In genomic region chr13:29791439-29791838, GRCm38 (mm10) we compare ENCODE assay signal across 20 mouse cellular contexts.
DNase-seq lines count a peak whose midpoint lies in the region; ATAC-seq lines count a peak whose summit lies in the region.
"Had no signal": no experiment of that assay in that cellular context is flagged by ENCODE, and none has a peak within 500 bp of the region (broad histone marks: within the 10 kb centered on the region; RNA-seq: fewer than 3 reads in every experiment).

No protein-coding gene starts in this region.

- H3K9me3 ChIP-seq in forebrain, embryonic 13.5 days (replicated peaks), result 0 out of 2 replicates have a peak, but pooled peaks cover 5% of the 10 kb centered on the region
- H3K9me3 ChIP-seq in forebrain, embryonic 16.5 days (ENCODE audit: control insufficient read depth, low read length), result no peaks in the 10 kb centered on the region
- no peaks in the 10 kb centered on the region for H3K9me3 ChIP-seq in heart, embryonic 10.5 days
- H3K9me3 ChIP-seq: embryonic facial prominence, embryonic 10.5 days; embryonic facial prominence, embryonic 12.5 days had no signal

- no peak for ATAC-seq in forebrain, embryonic 13.5 days
- no peak for ATAC-seq in forebrain, embryonic 16.5 days
- ATAC-seq in megakaryocyte, adult 5-6 weeks (ENCODE audit: poor library complexity, severe bottlenecking), result peak; percentile 24; the same call in 1 of the 2 replicates
- peak; percentile 59 for ATAC-seq in megakaryocyte progenitor cell, adult 5-6 weeks (replicated peaks; ENCODE audit: poor library complexity)
- ATAC-seq: forebrain, embryonic 14.5 days; forebrain, postnatal 0 days had no signal

- DNase-seq in heart, embryonic 10.5 days (ENCODE audit: low spot score), result no peak
- DNase-seq in heart, postnatal 14 days, result no peak
- DNase-seq in urinary bladder, postnatal 14 days (ENCODE audit: low spot score), result no peak
- no peak for DNase-seq in thymus, postnatal 14 days
- DNase-seq: adrenal gland, adult 2 months; adrenal gland, postnatal 10 days; adrenal gland, postnatal 25 days; cerebellum, adult 11 months; cerebellum, adult 18-20 months; cerebellum, adult 8-10 months; cerebellum, adult 9-11 months; cerebellum, postnatal 14 days; forebrain, postnatal 0 days had no signal

- 81% methylated on average over 6 of the region's 6 CpGs for WGBS in forebrain, embryonic 13.5 days
- 77% methylated on average over 6 of the region's 6 CpGs for WGBS in forebrain, embryonic 16.5 days
- WGBS in heart, embryonic 10.5 days, result 76% methylated on average over 6 of the region's 6 CpGs

- no peak overlapping the region for H3K4me3 ChIP-seq in forebrain, embryonic 13.5 days
- H3K4me3 ChIP-seq in forebrain, embryonic 16.5 days (replicated peaks; ENCODE audit: low read length), result no peak overlapping the region
- no peak overlapping the region for H3K4me3 ChIP-seq in heart, embryonic 10.5 days
- H3K4me3 ChIP-seq: embryonic facial prominence, embryonic 10.5 days; embryonic facial prominence, embryonic 12.5 days had no signal

- H3K27ac ChIP-seq in forebrain, embryonic 13.5 days, result 0 out of 2 replicates have a peak overlapping the region, but pooled peaks have one; percentile 12
- no peak overlapping the region for H3K27ac ChIP-seq in forebrain, embryonic 16.5 days (ENCODE audit: low read length)
- H3K27ac ChIP-seq in heart, embryonic 10.5 days, result 0 out of 2 replicates have a peak overlapping the region, but pooled peaks have one; percentile 36
- H3K27ac ChIP-seq: embryonic facial prominence, embryonic 10.5 days; embryonic facial prominence, embryonic 12.5 days had no signal

- H3K27me3 ChIP-seq in forebrain, embryonic 13.5 days, result no peaks in the 10 kb centered on the region
- H3K27me3 ChIP-seq in forebrain, embryonic 16.5 days (replicated peaks; ENCODE audit: control insufficient read depth, insufficient read depth, low read length), result no peaks in the 10 kb centered on the region
- H3K27me3 ChIP-seq in heart, embryonic 10.5 days (ENCODE audit: insufficient read depth, poor library complexity, severe bottlenecking), result no peaks in the 10 kb centered on the region
- H3K27me3 ChIP-seq: embryonic facial prominence, embryonic 12.5 days had no signal

- H3K4me2 ChIP-seq in forebrain, embryonic 13.5 days, result no peak overlapping the region
- H3K4me2 ChIP-seq in forebrain, embryonic 16.5 days (ENCODE audit: low read length), result no peak overlapping the region
- H3K4me2 ChIP-seq: embryonic facial prominence, embryonic 12.5 days had no signal

- intact Hi-C loops in heart, postnatal 14 days (cut with DNase I), result no loop called here

- H3K36me3 ChIP-seq in forebrain, embryonic 13.5 days (ENCODE audit: poor library complexity, severe bottlenecking), result no peaks in the 10 kb centered on the region
- no peaks in the 10 kb centered on the region for H3K36me3 ChIP-seq in forebrain, embryonic 16.5 days (ENCODE audit: control insufficient read depth, insufficient read depth)
- H3K36me3 ChIP-seq in heart, embryonic 10.5 days, result 0 out of 2 replicates have a peak, but pooled peaks cover 2% of the 10 kb centered on the region
- H3K36me3 ChIP-seq: embryonic facial prominence, embryonic 10.5 days; embryonic facial prominence, embryonic 12.5 days had no signal

- no peaks in the 10 kb centered on the region for H3K4me1 ChIP-seq in forebrain, embryonic 13.5 days
- no peaks in the 10 kb centered on the region for H3K4me1 ChIP-seq in forebrain, embryonic 16.5 days (replicated peaks; ENCODE audit: control insufficient read depth, insufficient read depth, low read length)
- H3K4me1 ChIP-seq in heart, embryonic 10.5 days, result peaks cover 4% of the 10 kb centered on the region; the same call in 1 of the 2 replicates
- H3K4me1 ChIP-seq: embryonic facial prominence, embryonic 10.5 days; embryonic facial prominence, embryonic 12.5 days had no signal

- no peak overlapping the region for H3K9ac ChIP-seq in forebrain, embryonic 13.5 days
- H3K9ac ChIP-seq in forebrain, embryonic 16.5 days (replicated peaks; ENCODE audit: low read depth, low read length), result no peak overlapping the region
- H3K9ac ChIP-seq: embryonic facial prominence, embryonic 12.5 days; forebrain, postnatal 0 days had no signal

Comparison
In these comparisons a context has a peak if more than half of its experiments do, and no peak if none do; other contexts are left out.
1. ATAC-seq: peak in megakaryocyte, adult 5-6 weeks (single experiment) and megakaryocyte progenitor cell, adult 5-6 weeks (single experiment); none in forebrain, embryonic 13.5 days (single experiment) and forebrain, embryonic 16.5 days (single experiment).